Mouse (Mus musculus) adrenal gland (tissue): ENCODE data around the gene Irf1.

Experiments used
- intact Hi-C: fragments of 180-260 bp; cut with DNase I; formaldehyde crosslinking; loops from one replicate; pipeline ENCODE4 v1.15.1; 2025

Gene Irf1

GRCm38 (mm10) chr11:53780262-53780661 lies 10.4 kb downstream of the Irf1 start:
- intact Hi-C loops: no loop called here

- intact Hi-C loops: no loop called here
Measured at GRCm38 (mm10) chr11:53781201-53781775, 11.5 kb downstream of the Irf1 start.

- intact Hi-C loops: no loop called here
Measured at GRCm38 (mm10) chr11:53781964-53782363, 12.2 kb downstream of the Irf1 start.

- intact Hi-C loops: no loop called here
Measured at GRCm38 (mm10) chr11:53783288-53783687, 13.5 kb downstream of the Irf1 start.

- intact Hi-C loops: no loop called here
Measured at GRCm38 (mm10) chr11:53785311-53785936, 15.6 kb downstream of the Irf1 start.

GRCm38 (mm10) chr11:53786058-53787031 lies 16.5 kb downstream of the Irf1 start:
- intact Hi-C loops: no loop called here

- intact Hi-C loops: no loop called here
Measured at GRCm38 (mm10) chr11:53788196-53788595, 18.4 kb downstream of the Irf1 start.

- intact Hi-C loops: no loop called here
Measured at GRCm38 (mm10) chr11:53789277-53789676, 19.5 kb downstream of the Irf1 start.

GRCm38 (mm10) chr11:53792986-53793385 lies 23.2 kb downstream of the Irf1 start:
- intact Hi-C loops: no loop called here

- intact Hi-C loops: no loop called here
Measured at GRCm38 (mm10) chr11:53794015-53794414, 24.2 kb downstream of the Irf1 start.

- intact Hi-C loops: no loop called here
Measured at GRCm38 (mm10) chr11:53794671-53795557, 25.1 kb downstream of the Irf1 start.

- intact Hi-C loops: no loop called here
Measured at GRCm38 (mm10) chr11:53795813-53796212, 26.0 kb downstream of the Irf1 start.

GRCm38 (mm10) chr11:53796409-53797151 lies 26.8 kb downstream of the Irf1 start:
- intact Hi-C loops: no loop called here

GRCm38 (mm10) chr11:53797386-53797920 lies 27.6 kb downstream of the Irf1 start:
- intact Hi-C loops: no loop called here

- intact Hi-C loops: no loop called here
Measured at GRCm38 (mm10) chr11:53798041-53798711, 28.4 kb downstream of the Irf1 start.

- intact Hi-C loops: loop anchor here (5.0 kb wide), 1 partner anchor 47 kb away; no protein-coding TSS in a partner anchor
Measured at GRCm38 (mm10) chr11:53800036-53800435, 30.2 kb downstream of the Irf1 start.

GRCm38 (mm10) chr11:53800975-53801374 lies 31.2 kb downstream of the Irf1 start:
- intact Hi-C loops: loop anchor here (5.0 kb wide), 1 partner anchor 46 kb away; no protein-coding TSS in a partner anchor

- intact Hi-C loops: loop anchor here (5.0 kb wide), 1 partner anchor 44 kb away; no protein-coding TSS in a partner anchor
Measured at GRCm38 (mm10) chr11:53803093-53803492, 33.3 kb downstream of the Irf1 start.

GRCm38 (mm10) chr11:53803494-53803893 lies 33.7 kb downstream of the Irf1 start:
- intact Hi-C loops: loop anchor here (5.0 kb wide), 1 partner anchor 44 kb away; no protein-coding TSS in a partner anchor
